Mouse (Mus musculus): ENCODE data around the gene Prkci. TPM values are rescaled to one million over a fixed set of nuclear protein-coding genes. Genes with fewer than 3 reads are reported as not detected.

Prkci gene
- polyA plus RNA-seq, 1 experiment from 2014 or later: 15.1 TPM

Small RNA genes within 50 kb of the gene (microRNA-seq; reads per million reads assigned to microRNA genes)
- gene Mir7008: not detected

Other genes with a start within 250 kb of the Prkci start
- gene Samd7, start 249.5 kb upstream of the Prkci start, polyA plus RNA-seq (2015; fragmentation: Nextera tagmentation; extraction: Ambion mirVana): not detected in 2 replicates
- 42.9 and 71.3 TPM in 2 replicates for gene Sec62, start 202.9 kb upstream of the Prkci start, polyA plus RNA-seq (2015; fragmentation: Nextera tagmentation; extraction: Ambion mirVana)
- 1.1 and 2.2 TPM in 2 replicates for gene Gpr160, start 139.8 kb upstream of the Prkci start, polyA plus RNA-seq (2015; fragmentation: Nextera tagmentation; extraction: Ambion mirVana)
- 4.9 and 5.7 TPM in 2 replicates for gene Phc3, start 26.3 kb upstream of the Prkci start, polyA plus RNA-seq (2015; fragmentation: Nextera tagmentation; extraction: Ambion mirVana)
- gene Skil, start 99.3 kb downstream of the Prkci start, polyA plus RNA-seq (2015; fragmentation: Nextera tagmentation; extraction: Ambion mirVana): 12.3 and 13.2 TPM in 2 replicates
- gene Cldn11, start 154.2 kb downstream of the Prkci start, polyA plus RNA-seq (2015; fragmentation: Nextera tagmentation; extraction: Ambion mirVana): 7.8 and 9.3 TPM in 2 replicates